Mouse (Mus musculus) liver, embryonic 14.5 days (tissue): ENCODE measurements at regions not wholly inside any gene's neighbourhood (a gene's known extent, or its start where the extent isn't known, plus 50 kb on each side); places are given as distances from the start of the nearest gene placed in this dataset.

Source experiments
- CTCF ChIP-seq: IDR thresholded peaks from 2 replicates; pipeline ENCODE4 v1.5.1; 2016; ENCODE audit warnings: antibody characterized with exemption, low read depth, control low read depth
- EP300 ChIP-seq: IDR thresholded peaks from 2 replicates; pipeline ENCODE4 v1.6.1; 2016; ENCODE audit warnings: antibody characterized with exemption, low read depth

DNA sequence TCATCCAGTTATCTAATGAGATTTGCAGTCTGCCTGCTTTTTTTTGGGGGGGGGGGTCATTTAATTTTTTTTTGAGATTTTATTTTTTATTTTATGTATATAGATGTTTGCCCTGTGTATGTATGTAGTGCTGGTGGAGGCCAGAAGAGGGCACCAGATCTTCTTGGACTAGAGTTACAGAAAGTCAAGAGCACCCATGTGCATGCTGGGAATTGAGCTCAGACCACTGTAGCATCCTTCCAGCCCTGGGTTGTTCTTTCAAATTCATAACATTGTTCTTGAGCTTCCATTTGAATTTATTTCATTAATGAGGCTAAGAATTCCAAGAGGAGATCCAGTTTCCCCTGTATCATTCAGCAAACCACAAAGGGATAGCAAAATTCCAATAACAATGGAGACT, 387.9 kb upstream of the Pkdcc start:
- no peak for TF ChIP-seq CTCF
- no peak for TF ChIP-seq EP300
